Mouse (Mus musculus) naive thymus-derived CD4-positive, alpha-beta T cell, adult 2 months (primary cell): ENCODE data around the gene Gstt2.

Experiments
- DNase-seq: peaks from one replicate; pipeline ENCODE4 v3.0.0-alpha.2; 2011; ENCODE audit warnings: low read depth

The Gstt2 gene

GRCm38 (mm10) chr10:75827668-75828360, 9.4 kb downstream of the Gstt2 start:
- no peak for DNase-seq

GRCm38 (mm10) chr10:75824530-75824929, 12.7 kb downstream of the Gstt2 start:
- DNase-seq = no peak

DNA sequence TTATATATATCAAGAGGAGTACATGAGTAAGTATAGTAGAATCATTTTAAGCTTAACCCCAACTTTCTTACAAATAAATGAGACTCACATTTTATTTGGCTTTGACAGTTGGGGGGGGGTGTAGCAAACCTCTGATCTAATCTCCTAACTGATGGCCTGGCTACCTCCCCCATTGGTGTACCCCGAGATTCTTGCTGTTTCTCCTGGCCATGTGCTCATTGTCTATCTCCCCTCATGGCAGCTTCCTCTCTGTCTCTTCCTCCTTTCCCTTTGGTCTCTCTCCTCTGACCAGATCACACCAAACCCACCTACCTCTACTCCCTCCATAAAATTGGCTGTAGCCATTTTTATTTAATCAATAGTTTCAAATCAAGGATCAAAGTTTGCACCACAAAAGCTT, 13.4 kb downstream of the Gstt2 start:
- no peak for DNase-seq

DNA sequence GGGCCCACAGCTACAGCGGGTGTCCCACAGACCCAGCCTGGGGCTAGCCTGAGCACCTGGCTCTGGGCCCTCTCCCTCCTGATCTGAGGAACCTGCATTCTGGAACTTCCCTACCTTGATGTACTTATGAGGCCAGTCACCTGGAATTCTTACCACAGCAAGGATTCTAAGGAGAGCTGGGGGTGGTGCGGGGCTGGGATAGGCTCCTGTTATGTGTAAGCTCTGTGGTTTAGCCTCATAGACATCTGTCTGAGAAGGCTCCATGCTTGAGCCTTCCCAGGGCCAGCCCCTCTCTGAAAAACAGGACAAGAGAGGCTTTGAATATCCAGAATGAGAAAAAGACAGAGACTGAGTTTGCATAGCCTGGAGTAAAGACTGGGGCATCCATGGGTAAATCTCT, 14.8 kb downstream of the Gstt2 start, which contains the start of gene Gstt4:
Gstt4 (minus strand) TSS at position 101 of the 400 bp plus-strand sequence.
- DNase-seq = no peak

- DNase-seq = no peak
These were observed 17.3 kb downstream of the Gstt2 start for GRCm38 (mm10) chr10:75819882-75820281.

DNA sequence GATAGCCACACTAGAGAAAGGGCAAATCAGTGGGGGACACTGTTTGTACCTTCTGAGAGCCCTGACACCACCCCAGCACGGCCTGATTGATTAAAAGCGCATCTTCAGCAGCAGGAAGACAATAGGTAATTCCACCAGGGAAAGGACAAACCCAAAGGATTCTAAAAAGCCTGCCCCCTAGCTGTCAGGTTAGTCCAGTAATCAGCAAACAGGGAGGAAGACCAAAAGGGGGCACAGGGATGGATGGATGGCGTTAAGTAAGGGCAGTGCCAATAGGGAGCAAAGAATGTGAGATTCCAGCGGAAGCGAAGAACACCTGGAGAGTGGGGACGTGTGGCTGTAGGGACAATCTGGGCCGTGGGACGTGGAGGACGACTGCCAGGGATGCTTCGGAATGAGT, 18.6 kb downstream of the Gstt2 start:
- DNase-seq = no peak

- DNase-seq = no peak
These were observed 33.0 kb downstream of the Gstt2 start for GRCm38 (mm10) chr10:75804217-75804616.

GRCm38 (mm10) chr10:75798176-75798696, 39.0 kb downstream of the Gstt2 start, which contains the start of gene Gstt1:
Gene Gstt1, minus strand, starts transcription at chr10:75798584.
- no peak for DNase-seq

DNA sequence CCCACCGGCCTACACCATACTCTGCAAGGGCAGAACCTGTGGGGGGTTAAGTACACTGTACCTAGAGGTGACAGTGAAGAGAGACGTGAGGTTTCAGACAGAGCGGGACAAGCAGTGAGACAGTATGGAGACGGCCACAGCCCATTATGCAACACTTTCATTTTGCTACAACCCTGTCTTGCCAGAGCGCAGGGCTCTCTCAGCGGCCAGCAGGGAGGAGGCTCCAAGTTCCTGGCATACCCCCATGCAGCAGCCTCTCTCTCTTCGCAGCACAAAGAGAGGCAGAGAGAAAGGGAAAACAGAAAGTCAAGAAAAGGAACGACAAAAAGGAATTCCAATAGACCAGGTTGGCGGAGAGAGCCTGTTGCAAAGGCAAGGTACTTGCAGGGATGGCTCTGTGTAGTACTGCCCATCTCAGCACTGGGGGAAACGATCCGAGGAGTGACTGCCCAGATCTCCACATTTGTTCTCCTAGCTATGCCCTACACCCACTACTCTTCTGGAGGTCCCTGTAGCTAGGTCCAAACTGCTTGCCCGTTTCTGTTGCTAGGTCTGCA, 39.5 kb downstream of the Gstt2 start:
- peak; percentile 51 for DNase-seq

- DNase-seq = no peak
These were observed 40.3 kb downstream of the Gstt2 start for GRCm38 (mm10) chr10:75796731-75797516.

GRCm38 (mm10) chr10:75794880-75795279, 42.3 kb downstream of the Gstt2 start:
- no peak for DNase-seq

- peak; percentile 52 for DNase-seq
These were observed 46.5 kb downstream of the Gstt2 start for GRCm38 (mm10) chr10:75790773-75791172.

DNA sequence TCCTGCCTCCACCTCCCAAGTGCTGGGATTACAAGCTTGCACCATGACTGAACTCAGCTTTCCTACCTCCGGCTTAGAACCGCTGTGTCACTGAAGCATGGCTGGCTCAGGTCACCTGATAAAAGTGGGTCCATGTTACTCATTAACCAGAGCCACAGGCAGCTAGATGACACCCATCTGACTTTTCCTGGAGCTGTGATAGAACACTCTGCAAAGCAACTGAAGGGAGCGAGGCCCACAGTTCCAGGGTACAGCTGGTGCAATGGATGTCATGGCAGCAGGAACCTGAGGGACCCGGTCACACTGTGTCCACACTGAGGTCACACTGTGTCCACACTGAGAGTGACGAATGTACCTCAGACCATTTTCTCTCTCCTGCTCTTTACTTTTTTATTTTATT, 47.4 kb downstream of the Gstt2 start:
- no peak for DNase-seq

DNA sequence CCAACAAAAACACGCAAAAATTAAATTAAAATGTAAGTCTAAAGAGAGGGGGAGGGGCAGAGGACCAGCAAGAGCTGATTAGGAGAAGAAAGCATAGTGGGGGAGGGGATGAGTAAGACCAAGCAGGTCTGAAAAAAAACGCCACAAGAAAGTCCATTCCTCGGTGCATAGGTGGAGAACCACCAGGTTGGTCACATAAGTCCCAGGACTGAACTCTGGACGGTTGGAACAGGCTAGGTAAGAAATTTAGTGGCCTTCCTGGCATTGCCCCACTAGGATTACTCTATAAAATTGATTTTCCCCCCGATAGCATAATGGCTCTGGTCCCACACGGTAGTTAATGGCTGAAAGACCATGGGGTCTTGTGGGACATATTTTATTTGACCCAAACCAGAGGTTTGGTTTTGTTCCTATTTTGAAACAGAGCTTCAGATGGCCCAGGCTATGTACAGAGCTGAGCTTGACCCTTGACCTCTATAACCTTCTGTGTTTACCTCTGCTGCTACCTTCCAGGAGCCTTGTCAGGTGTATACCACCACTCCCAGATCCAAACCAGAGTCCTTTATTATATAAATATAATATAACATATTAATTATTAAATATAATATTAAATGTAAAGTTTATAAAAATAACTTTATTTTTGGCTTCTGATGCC, 48.0 kb downstream of the Gstt2 start:
- no peak for DNase-seq

GRCm38 (mm10) chr10:75788277-75788676, 48.9 kb downstream of the Gstt2 start:
- no peak for DNase-seq

DNA sequence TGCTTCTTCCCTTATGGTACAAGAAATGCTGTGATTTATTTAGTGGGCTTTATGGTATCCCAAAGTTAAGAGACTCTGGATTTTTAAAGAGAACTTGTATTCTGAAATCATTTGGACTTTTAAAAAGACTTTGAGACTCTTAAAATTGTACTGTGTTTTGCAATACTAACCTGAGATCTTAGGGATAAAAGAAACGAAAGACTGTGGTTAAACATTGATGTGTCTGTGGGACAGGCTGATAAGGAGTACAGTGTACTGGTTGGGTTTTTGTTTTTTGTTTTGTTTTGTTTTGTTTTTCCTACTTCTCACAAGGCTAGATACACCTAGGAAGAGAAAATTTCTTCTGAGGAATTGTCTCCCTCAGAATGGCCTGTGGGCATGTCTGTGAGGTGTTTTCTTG, 51.8 kb downstream of the Gstt2 start:
- no peak for DNase-seq
